Mouse (Mus musculus): ENCODE results near the gene Shq1. TPM values are rescaled to one million over a fixed set of nuclear protein-coding genes. Genes with fewer than 3 reads are reported as not detected.

The Shq1 gene
- total RNA-seq, 2 experiments from 2014 or later = 2.5 to 3.5 TPM

GRCm38 (mm10) chr6:100671401-100671800, 444 bp upstream of the Shq1 start:
- DNase-seq = no peak
- intact Hi-C loops (cut with DNase I) = no loop called here

GRCm38 (mm10) chr6:100670370-100670841, 551 bp downstream of the Shq1 start:
- intact Hi-C loops (cut with DNase I) = loop anchor here (1.0 kb wide), 1 partner anchor 163 kb away; the partner anchor contains the start of gene Ppp4r2
- DNase-seq = peak; percentile 37 to 53

DNA sequence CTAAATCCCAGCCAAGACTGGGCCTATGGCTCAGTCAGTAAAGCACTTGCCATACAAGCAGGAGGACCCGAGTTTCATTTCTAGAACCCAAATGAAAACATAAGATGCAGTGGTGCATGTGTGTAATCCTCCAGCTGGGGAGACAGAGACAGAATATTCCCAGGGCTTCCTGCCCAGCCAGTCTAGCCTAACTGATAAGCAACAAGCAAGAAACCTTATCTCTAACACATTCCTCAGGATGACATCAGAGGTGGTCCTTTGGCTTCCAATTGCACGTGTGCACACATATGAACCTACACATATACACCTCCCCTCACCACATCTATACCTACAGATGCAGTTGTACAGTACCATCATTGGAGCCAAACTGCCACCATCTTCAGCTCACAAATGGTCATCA, 2.1 kb downstream of the Shq1 start:
- intact Hi-C loops (cut with DNase I) = no loop called here
- no peak for DNase-seq

- intact Hi-C loops (cut with DNase I) = no loop called here
These were observed 3.3 kb downstream of the Shq1 start for GRCm38 (mm10) chr6:100667644-100668043.

DNA sequence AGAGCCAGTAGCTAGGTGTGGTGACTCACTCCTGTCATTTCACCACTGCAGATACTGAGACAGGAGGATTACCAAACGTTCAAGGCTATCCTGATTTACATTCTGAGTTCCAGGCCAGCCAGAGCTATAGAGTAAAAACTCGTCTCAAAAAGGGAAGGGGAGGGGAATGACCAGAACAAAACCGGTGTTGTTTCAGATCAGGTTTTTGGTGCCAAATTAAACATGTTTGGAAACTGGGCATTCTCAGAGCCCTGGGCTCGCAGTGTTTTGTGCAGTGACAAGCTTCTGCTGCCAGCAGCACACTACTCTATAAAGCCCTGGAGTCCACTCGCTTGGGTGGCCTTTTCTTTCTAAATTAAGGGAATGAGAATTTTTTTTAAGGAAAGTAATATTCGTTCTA, 8.7 kb downstream of the Shq1 start:
- no peak for DNase-seq
- intact Hi-C loops (cut with DNase I) = no loop called here

More at GRCm38 (mm10) chr6:100667644-100668043, 3.3 kb downstream of the Shq1 start:
- DNase-seq = no peak

GRCm38 (mm10) chr6:100660395-100660794, 10.6 kb downstream of the Shq1 start:
- intact Hi-C loops (cut with DNase I) = no loop called here
- peak; percentile 60 to 63 for DNase-seq

DNA sequence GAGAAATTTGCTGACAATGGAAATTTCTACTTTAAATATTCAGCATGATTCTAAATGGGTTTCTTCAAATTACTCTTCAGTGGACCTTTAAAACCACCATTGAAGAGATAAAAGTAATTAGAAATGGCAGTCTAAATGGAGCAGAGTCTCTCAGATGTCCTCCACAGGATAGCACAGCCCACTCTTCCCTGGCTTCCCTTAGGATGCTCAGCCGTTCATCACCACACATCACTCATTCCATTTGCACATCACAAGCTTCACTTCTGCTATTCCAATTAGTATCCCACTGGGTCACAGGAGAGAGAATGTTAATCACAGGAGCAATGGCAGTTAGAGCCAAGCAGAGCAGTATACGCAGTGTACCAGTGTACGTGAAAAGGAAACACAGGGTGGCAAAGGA, 18.4 kb downstream of the Shq1 start:
- no peak for DNase-seq
- intact Hi-C loops (cut with DNase I) = no loop called here

- no peak for DNase-seq
- intact Hi-C loops (cut with DNase I) = loop anchor here (5.0 kb wide), 1 partner anchor 845 kb away; no protein-coding TSS in a partner anchor
These were observed 23.8 kb downstream of the Shq1 start for GRCm38 (mm10) chr6:100647196-100647595.

DNA sequence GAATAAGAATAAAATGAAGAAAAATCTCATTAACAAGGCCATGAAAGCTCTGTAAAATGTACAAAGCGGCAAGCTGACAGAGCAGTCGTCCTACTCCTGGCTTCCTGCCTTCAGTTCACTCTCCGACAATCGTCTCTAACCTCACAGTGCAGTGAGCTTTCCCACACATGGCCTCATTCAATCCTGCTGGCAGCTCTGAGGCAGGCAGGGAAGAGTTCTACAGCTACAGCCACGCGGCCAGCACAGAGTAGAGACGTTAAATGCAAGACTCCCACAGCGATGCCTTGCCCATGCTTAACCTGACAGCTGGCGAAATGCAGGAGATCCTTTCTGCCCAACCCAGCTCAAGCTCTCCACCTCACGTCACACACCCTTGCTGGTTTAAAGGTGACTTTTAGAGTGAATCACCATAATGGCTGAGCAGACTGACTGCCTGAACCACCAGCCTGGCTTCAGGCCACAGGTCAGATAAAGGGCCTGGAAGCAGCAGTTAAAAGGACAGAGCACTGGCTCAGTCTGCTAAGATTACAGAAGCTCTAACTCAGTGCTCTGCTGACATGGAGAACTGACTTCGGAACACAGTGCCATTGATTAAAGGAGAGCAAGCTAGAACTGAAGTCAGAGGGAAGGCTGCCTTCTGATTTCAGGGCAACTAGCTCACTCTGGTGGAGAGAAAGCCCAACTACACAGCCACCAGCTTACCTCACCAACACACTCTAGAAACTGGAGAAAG, 25.3 kb downstream of the Shq1 start:
- intact Hi-C loops (cut with DNase I) = loop anchor here (2.0 to 5.0 kb wide), 2 partner anchors 35 to 843 kb away; no protein-coding TSS in a partner anchor
- peak; percentile 33 to 43 for DNase-seq

GRCm38 (mm10) chr6:100644631-100645030, 26.3 kb downstream of the Shq1 start:
- DNase-seq = no peak
- intact Hi-C loops (cut with DNase I) = loop anchor here (2.0 to 5.0 kb wide), 2 partner anchors 34 to 842 kb away; no protein-coding TSS in a partner anchor

- DNase-seq = no peak
- intact Hi-C loops (cut with DNase I) = no loop called here
These were observed 28.2 kb downstream of the Shq1 start for GRCm38 (mm10) chr6:100642786-100643185.

DNA sequence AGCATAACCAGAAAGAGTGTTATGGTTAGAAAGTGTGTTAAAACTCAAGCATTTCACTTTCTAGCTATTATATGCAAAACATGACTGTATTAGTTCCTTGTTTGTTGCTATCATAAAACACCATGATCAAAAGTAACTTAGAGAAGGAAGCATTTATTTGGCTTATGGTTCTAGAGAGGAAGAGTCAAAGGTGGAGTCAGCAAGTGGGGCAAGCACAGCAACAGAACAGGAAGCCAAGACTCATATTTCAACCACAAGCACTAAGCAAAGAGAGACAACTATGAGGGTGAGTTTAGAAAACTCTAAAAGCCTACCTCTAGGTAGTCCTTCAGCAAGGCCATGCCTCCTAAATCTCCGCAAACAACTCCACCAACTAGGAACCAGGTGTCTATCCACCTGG, 30.4 kb downstream of the Shq1 start:
- intact Hi-C loops (cut with DNase I) = no loop called here

GRCm38 (mm10) chr6:100629086-100629485, 41.9 kb downstream of the Shq1 start:
- DNase-seq = no peak
- intact Hi-C loops (cut with DNase I) = no loop called here

More for the DNA sequence above, 30.4 kb downstream of the Shq1 start:
- DNase-seq = no peak

GRCm38 (mm10) chr6:100628223-100628622, 42.7 kb downstream of the Shq1 start:
- intact Hi-C loops (cut with DNase I) = no loop called here
- DNase-seq = no peak

DNA sequence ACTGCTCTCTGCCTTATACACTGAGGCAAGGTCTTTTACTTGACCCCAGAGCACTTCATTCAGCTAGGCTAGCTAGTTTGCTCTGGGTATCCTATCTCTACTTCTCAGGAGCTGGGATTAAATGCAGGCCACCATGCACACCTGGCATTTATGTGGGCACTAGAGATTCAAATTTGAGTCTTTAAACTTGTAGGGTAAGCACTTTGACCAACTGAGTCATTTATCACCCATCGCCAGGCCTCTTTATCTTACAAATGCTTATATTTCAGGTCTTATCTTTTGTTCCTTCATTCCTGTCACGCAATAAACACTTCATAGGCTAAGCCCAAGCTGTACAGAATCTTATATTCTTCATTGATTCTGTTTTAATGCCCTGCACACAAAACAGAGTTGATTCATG, 47.0 kb downstream of the Shq1 start:
- no peak for DNase-seq
- intact Hi-C loops (cut with DNase I) = no loop called here

- intact Hi-C loops (cut with DNase I) = no loop called here
- no peak for DNase-seq
These were observed 48.0 kb downstream of the Shq1 start for GRCm38 (mm10) chr6:100622861-100623507.

- no peak for DNase-seq
- intact Hi-C loops (cut with DNase I) = no loop called here
These were observed 50.5 kb downstream of the Shq1 start for GRCm38 (mm10) chr6:100620411-100620810.

DNA sequence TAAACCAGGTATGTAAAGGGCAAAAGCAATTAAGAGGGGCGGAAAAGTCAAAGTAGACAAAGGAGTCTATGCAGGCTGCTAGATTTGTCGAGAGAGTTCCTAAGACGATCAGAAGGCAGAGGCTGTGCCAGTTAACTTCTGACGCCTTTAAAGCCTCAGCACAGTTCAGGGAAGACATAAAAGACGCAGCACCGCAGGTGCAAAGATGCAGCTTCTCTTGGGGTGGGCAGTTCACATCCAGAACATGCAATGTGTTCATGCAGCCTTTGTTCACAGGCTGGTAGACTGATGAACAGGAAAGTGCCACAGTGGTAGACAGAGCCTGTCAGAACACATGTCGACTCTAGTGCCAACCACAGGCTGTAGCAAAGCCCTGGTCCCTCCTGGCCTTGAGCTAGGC, 51.6 kb downstream of the Shq1 start:
- DNase-seq = no peak
- intact Hi-C loops (cut with DNase I) = no loop called here

- DNase-seq = no peak
- intact Hi-C loops (cut with DNase I) = no loop called here
These were observed 54.8 kb downstream of the Shq1 start for GRCm38 (mm10) chr6:100616133-100616532.

GRCm38 (mm10) chr6:100613593-100614267, 57.2 kb downstream of the Shq1 start:
- intact Hi-C loops (cut with DNase I) = loop anchor here (2.0 kb wide), 1 partner anchor 261 kb away; no protein-coding TSS in a partner anchor
- DNase-seq = no peak
